In genomic region chr4:52282458-52282857, GRCm38 (mm10) we compare ENCODE assay signal across 19 mouse cellular contexts.
DNase-seq lines count a peak whose midpoint lies in the region; ATAC-seq and TF ChIP-seq lines count a peak whose summit lies in the region.
"Had no signal": no experiment of that assay in that cellular context is flagged by ENCODE, and none has a peak within 500 bp of the region (broad histone marks: within the 10 kb centered on the region; RNA-seq: fewer than 3 reads in every experiment).

No protein-coding gene starts in this region.

- no peaks in the 10 kb centered on the region for H3K36me3 ChIP-seq in hindbrain, embryonic 14.5 days (replicated peaks; ENCODE audit: control insufficient read depth, insufficient read depth)
- H3K36me3 ChIP-seq in midbrain, embryonic 16.5 days (ENCODE audit: control insufficient read depth, insufficient read depth, low read length), result no peaks in the 10 kb centered on the region
- H3K36me3 ChIP-seq: limb, embryonic 10.5 days; liver, embryonic 15.5 days had no signal

- no peak for DNase-seq in frontal cortex, postnatal 10 days (ENCODE audit: low spot score in 2 of 2)
- DNase-seq in brain, embryonic 14.5 days (ENCODE audit: low read depth), result peak; percentile 57
- no peak for DNase-seq in hindbrain, embryonic 14.5 days (ENCODE audit: low spot score)
- DNase-seq in adrenal gland, adult 18-20 months (ENCODE audit: low spot score in 2 of 2), result no peak
- no peak for DNase-seq in neural tube, embryonic 10.5 days (ENCODE audit: extremely low spot score, low spot score)
- DNase-seq: adrenal gland, postnatal 14 days; cerebellum, adult 18-20 months; cerebellum, postnatal 14 days; gastrocnemius, adult 2 months; kidney, adult 2 months; kidney, postnatal 10 days; liver; thymus, adult 18-20 months; thymus, postnatal 36 days had no signal

- H3K27me3 ChIP-seq in hindbrain, embryonic 14.5 days (ENCODE audit: control insufficient read depth, insufficient read depth, low read length), result no peaks in the 10 kb centered on the region
- H3K27me3 ChIP-seq in midbrain, embryonic 16.5 days (ENCODE audit: control insufficient read depth, insufficient read depth, low read depth, low read length), result no peaks in the 10 kb centered on the region
- H3K27me3 ChIP-seq: liver, embryonic 15.5 days had no signal

- H3K27ac ChIP-seq in hindbrain, embryonic 14.5 days, result no peak overlapping the region
- no peak overlapping the region for H3K27ac ChIP-seq in midbrain, embryonic 16.5 days (ENCODE audit: low read length)
- H3K27ac ChIP-seq: gastrocnemius, adult 2 months; limb, embryonic 10.5 days; liver, embryonic 15.5 days had no signal

- 20% methylated on average over 3 of the region's 3 CpGs for WGBS in hindbrain, embryonic 14.5 days
- 22% methylated on average over 3 of the region's 3 CpGs for WGBS in midbrain, embryonic 16.5 days

- 0 out of 2 replicates have a peak, but pooled peaks have one; percentile 22 for ATAC-seq in frontal cortex, adult (ENCODE audit: low TSS enrichment)
- ATAC-seq in hindbrain, embryonic 14.5 days (ENCODE audit: low FRiP score), result peak; percentile 60; the same call in 1 of the 2 replicates
- ATAC-seq in midbrain, embryonic 16.5 days, result peak; percentile 51
- ATAC-seq: activated CD4-positive, CD25-positive, alpha-beta regulatory T cell, adult 4 months had no signal

- TF ChIP-seq CTCF in brain, embryonic 14.5 days (IDR thresholded peaks at IDR 0.05; ENCODE audit: borderline replicate concordance, extremely low read depth, insufficient read depth, insufficient read length), result no peak

- 0 out of 2 replicates have a peak, but pooled peaks cover 4% of the 10 kb centered on the region for H3K4me1 ChIP-seq in hindbrain, embryonic 14.5 days (replicated peaks; ENCODE audit: control insufficient read depth, insufficient read depth, low read length)
- H3K4me1 ChIP-seq in midbrain, embryonic 16.5 days (ENCODE audit: control insufficient read depth, insufficient read depth, low read length), result peaks cover 2% of the 10 kb centered on the region; the same call in 1 of the 2 replicates
- H3K4me1 ChIP-seq: limb, embryonic 10.5 days; liver, embryonic 15.5 days had no signal

- TF ChIP-seq POLR2A in brain, embryonic 14.5 days (IDR thresholded peaks at IDR 0.05; ENCODE audit: borderline replicate concordance, extremely low read depth, insufficient read depth, insufficient read length, poor library complexity, severe bottlenecking), result no peak

- no peak overlapping the region for H3K4me3 ChIP-seq in hindbrain, embryonic 14.5 days (replicated peaks; ENCODE audit: low read length)
- H3K4me3 ChIP-seq in midbrain, embryonic 16.5 days (ENCODE audit: low read depth, low read length), result no peak overlapping the region
- H3K4me3 ChIP-seq: gastrocnemius, adult 2 months; limb, embryonic 10.5 days; liver, embryonic 15.5 days had no signal

- H3K4me2 ChIP-seq in hindbrain, embryonic 14.5 days (replicated peaks), result no peak overlapping the region
- no peak overlapping the region for H3K4me2 ChIP-seq in midbrain, embryonic 16.5 days (ENCODE audit: low read length)
- H3K4me2 ChIP-seq: liver, embryonic 15.5 days had no signal

- no peaks in the 10 kb centered on the region for H3K9me3 ChIP-seq in hindbrain, embryonic 14.5 days (ENCODE audit: control insufficient read depth, low read length)
- H3K9me3 ChIP-seq in midbrain, embryonic 16.5 days (replicated peaks; ENCODE audit: control insufficient read depth, low read length, poor library complexity, severe bottlenecking), result no peaks in the 10 kb centered on the region
- H3K9me3 ChIP-seq: limb, embryonic 10.5 days; liver, embryonic 15.5 days had no signal

- H3K9ac ChIP-seq in hindbrain, embryonic 14.5 days, result no peak overlapping the region
- no peak overlapping the region for H3K9ac ChIP-seq in midbrain, embryonic 16.5 days (ENCODE audit: low read depth, low read length)
- H3K9ac ChIP-seq: liver, embryonic 15.5 days had no signal
